Mouse (Mus musculus) layer of hippocampus, adult 8-10 months (tissue): ENCODE results near the gene Sgip1. TPM values are rescaled to one million over a fixed set of nuclear protein-coding genes. Genes with fewer than 3 reads are reported as not detected.
A peak's percentile ranks its signal among the peaks of the same experiment; 100 is the strongest.

Experiments used
- DNase-seq, 2 experiments: peaks; one replicate each; pipeline ENCODE4 v3.0.0; 2022; ENCODE audit warnings: low spot score in 2 of 2
- total RNA-seq, 4 experiments: library from RNA; stranded (reverse); gene quantifications; 2 replicates each; pipeline ENCODE4 v1.2.4; 2022

The Sgip1 gene
- total RNA-seq, 4 experiments from 2014 or later: 258 to 282 (median 268) TPM

GRCm38 (mm10) chr4:102887770-102888689 lies 146.9 kb downstream of the Sgip1 start:
- DNase-seq: peak; percentile 77 to 81

- DNase-seq: no peak
Measured at GRCm38 (mm10) chr4:102895866-102896265, 154.8 kb downstream of the Sgip1 start.

DNA sequence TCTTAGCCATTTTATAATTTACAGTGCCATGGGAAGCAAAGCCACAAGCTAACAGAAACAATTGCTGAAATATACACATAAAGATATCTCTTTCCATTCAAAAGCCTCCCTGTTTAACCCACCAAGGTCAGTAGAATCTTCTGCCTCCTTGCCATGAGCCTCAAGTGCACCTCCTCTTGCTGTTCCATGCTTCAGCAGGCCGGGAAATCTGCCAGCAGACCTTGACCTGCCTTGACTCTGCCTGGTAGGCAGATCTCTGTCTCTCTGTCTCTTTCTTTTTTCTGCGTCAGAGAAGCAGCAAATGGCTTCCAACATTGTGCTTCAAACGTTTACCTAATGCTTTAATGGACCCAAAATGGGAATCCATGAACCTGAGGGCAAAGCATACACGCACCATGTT lies 157.9 kb downstream of the Sgip1 start:
- no peak for DNase-seq

DNA sequence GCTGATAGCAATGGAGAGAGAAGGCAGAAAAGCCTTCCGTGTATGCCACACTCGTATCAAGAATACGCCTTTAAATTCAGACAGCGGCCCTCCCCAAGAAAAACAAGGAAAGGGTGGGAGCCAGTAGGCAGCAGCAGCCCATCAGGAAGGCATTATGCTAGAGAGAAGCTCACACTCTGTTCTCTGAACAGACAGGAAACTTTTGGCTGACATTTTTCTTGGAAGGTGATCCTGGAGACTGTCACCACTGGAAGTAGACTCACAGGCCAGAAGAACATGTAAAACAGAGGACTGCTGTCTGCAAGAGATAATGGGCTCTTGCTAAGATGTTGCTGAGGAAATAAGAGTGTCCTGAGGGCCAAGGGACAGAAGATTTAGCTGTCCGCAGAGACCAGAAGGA lies 158.6 kb downstream of the Sgip1 start:
- no peak for DNase-seq

- DNase-seq: no peak
Measured at GRCm38 (mm10) chr4:102900166-102900565, 159.1 kb downstream of the Sgip1 start.

GRCm38 (mm10) chr4:102907843-102908427 lies 166.8 kb downstream of the Sgip1 start:
- no peak for DNase-seq

DNA sequence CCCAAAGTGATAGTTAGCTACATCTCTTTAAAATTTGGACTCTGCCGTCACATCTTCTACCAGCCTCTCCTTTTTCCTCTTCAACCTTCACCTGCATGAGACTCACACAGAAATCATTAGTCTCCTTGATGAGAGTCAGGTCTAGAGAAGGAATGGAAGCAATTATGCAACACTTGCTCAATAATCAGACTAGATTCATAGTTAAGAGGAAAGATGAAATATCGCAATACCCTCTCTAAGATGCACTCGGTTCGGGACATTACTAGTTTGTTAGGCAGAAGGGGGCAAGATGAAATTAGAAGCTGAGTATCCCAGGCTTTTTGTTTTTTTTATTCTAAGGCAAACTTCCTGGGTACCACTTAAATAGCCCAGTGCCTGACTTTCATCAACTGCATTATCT lies 169.1 kb downstream of the Sgip1 start:
- DNase-seq: no peak

DNA sequence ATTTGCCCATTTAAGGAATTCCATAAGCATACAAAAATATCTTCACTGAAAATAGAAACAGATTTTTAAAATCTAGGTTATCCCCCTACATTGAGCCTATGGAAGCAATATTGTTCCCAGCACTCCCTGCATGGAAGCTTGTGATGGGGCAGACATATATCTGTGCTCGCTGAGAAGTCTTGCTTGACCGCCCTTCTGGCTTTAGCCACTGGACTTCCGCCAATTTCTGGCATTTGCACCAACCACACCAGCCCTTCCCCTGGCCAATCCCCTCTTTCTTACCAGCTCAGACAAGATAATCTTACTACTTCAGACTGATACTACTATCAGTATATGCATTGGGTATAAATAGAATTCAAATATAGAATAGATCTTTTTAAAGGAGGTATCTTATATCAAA lies 172.1 kb downstream of the Sgip1 start:
- DNase-seq: no peak

GRCm38 (mm10) chr4:102913700-102914327 lies 172.7 kb downstream of the Sgip1 start:
- no peak for DNase-seq

DNA sequence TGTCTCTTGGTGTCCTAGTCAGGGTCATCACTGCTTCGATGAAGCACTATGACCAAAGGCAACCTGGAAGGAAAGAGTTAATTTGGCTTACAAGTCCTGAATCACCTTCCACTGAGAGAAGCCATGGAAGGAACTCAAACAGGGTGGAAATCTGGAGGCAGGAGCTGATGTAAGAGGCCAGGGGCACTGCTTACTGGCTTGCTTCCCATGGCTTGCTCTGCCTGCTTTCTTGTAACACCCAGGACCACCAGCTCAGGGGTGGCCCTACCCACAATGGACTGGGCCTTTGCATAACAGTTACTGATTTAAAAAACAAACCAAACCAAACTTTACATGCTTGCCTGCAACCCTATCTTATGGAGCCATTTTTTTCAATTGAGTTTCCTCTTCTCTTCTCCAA lies 177.1 kb downstream of the Sgip1 start:
- no peak for DNase-seq

DNA sequence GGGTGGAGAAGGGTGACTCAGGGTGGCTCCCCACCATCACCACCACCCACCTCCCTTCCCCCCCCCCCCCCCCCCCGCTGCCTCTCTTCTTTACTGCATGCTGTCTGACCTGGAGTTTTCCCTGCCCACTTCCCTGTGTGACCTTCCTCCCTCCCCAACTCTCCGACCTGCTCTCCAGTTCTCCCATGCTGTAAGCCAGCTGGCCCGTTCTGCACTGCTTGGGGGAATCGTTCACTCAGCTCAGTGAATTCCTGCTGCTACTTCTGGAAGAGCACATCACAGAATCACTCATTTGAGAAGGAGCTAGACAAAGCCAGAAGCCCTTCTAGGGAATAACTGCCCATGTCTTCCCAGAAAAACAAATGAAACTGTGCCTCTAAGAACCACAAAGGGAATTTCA lies 188.4 kb downstream of the Sgip1 start:
- DNase-seq: no peak

DNA sequence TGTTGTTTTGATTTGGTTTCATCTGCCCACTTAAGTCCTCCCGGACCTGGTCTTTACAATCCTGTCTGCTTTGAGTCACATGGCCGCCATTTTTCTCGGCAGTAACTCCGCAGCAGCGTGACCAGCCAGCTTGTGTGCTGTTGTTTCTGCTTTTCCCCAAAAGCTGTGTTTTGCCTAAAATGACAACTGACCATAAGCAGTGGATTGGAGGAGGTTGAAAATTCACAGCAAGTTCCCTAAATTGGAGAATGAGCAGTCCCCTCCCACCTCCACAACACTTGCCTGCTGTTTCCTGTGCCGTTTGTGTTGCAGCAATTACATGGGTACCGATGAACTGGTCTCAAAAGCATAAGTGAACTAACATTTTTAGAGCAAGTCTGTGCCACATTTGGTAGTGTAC lies 189.6 kb downstream of the Sgip1 start:
- DNase-seq: no peak

DNA sequence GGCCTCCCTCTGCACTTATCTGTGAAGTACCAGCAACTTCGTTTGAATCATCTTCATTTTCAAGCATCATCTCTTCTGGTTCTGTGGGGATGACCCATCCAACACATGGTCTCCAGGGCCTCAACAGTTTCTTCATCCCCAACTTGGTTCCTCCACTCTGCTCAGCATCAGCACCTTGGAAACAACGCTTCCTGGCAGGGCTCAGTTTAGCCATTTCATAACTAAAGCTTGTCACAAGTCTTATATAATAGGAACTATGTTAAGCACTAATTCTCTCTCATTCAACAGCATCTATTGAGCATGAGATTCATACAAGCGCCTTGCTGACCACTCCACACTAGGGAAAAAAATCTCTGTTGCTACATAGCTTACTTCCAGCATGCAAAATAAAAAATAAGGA lies 199.2 kb downstream of the Sgip1 start:
- DNase-seq: no peak

- no peak for DNase-seq
Measured at GRCm38 (mm10) chr4:102940738-102941137, 199.6 kb downstream of the Sgip1 start.

GRCm38 (mm10) chr4:102944325-102944724 lies 203.2 kb downstream of the Sgip1 start:
- no peak for DNase-seq

DNA sequence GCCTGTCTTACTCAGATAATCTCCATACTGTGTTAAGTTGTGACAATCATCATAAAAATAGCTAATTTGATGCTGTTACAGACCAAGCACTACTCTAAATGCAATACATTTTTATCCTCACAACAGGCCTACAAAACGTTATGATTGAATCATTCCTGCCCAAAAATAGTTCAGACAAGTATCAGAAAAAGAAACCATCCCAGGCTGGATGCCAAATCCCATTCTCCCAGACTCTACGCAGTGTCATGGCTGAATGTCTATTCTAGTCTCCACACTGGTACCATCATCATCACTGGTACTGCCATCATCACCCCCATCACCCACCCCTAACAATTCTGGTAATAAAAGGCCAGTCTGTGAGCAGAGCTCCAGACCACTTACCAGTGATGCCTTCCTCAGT lies 211.4 kb downstream of the Sgip1 start:
- DNase-seq: no peak

GRCm38 (mm10) chr4:102955294-102955956 lies 214.3 kb downstream of the Sgip1 start:
- DNase-seq: no peak

DNA sequence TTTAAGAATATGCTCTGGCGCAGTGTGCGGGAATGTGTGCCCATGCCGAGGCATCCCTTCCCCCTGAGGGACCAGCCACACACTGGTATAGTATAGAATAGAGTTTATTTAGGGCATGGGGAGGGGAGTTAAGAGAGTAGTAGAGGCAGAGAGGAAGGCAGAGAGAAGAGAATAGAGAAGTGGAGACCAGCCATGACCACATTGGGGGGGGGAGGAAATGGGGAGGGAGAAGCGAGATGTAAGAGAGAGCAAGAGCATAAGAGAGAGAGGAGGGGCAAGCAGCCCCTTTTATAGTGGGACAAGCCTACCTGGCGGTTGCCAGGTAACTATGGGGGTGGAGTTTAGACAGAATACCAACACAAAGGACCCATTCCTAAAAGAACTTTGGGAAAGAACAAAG lies 218.3 kb downstream of the Sgip1 start:
- no peak for DNase-seq

DNA sequence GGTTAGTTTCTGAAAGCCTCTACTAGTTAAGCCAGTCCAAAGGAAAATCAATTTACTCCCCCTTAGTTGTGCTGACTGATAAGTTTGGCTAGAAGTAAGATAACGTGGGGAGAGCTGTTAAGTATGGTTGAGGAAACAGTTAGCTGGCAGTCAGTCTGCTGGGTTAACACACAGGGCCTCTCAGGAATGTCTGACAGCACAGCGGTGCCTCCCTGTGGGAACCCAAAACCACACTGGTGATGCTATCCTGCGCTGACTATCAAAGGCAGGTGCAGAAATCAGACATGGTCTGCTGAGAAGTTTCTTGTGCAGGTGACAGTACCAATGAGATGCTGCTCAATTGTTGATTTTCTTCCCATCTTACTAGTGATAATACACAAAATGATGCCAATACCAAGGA lies 223.1 kb downstream of the Sgip1 start:
- DNase-seq: no peak

DNA sequence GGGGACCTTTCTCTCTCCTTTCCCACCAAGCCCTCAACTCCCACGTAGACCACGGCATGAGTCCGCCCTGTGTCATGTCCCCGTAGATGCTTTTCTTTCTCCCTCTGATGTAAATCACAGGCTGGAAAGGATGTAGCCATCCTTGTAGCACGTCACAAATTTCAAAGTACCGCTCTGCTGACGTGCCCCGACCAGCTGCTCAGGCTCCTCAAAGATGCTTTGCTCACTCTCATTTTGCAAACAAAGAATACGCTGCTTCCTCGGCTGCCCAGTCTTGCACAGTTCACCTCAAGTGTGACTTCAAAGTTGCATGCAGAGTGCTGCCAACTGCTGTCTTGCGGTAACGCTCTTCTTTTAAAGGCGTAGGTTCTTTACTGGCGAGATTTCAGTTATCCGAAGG lies 226.7 kb downstream of the Sgip1 start:
- DNase-seq: no peak

DNA sequence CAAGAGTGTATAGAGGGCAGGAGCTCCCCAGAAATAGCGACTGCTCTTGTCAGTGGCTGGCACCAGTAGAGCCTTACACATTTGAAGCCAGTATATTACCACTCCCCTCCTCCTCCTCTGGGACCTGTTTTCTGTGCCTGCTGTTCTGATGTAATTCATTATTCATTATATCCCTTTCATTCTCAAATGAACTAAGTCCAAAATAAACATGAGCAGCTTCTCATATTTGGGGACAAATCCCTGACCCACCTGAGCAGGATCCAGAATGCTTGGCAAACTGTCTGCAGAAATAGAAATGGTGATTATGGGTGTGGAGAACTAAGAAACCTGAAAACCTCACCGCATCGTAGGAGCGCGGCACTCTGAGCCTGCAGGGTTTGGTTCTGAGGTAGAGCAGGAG lies 228.5 kb downstream of the Sgip1 start:
- no peak for DNase-seq

DNA sequence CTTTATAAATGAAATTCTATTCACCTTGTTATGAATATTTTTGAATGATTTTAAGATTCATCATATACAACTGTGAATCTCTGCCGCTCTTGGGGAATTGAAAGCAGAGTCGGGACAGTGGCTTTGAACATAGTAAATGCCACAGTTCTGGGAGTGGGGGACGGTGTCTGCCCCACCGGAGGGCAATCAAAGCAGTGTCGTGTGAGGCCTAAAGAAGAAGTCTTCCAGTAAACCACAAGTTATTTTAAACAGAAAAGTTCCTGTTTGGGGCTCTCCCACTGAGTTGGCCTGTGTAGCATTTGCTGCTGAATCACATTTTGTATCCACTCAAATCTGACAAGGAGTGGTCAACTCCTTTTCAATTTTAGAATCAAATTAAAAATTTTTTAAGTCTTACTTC lies 230.1 kb downstream of the Sgip1 start:
- no peak for DNase-seq
